Mouse (Mus musculus): ENCODE measurements around the gene Nppc. TPM values are rescaled to one million over a fixed set of nuclear protein-coding genes. Genes with fewer than 3 reads are reported as not detected.

Nppc gene
- polyA plus RNA-seq, 1 experiment from 2014 or later: 1.5 TPM

DNA sequence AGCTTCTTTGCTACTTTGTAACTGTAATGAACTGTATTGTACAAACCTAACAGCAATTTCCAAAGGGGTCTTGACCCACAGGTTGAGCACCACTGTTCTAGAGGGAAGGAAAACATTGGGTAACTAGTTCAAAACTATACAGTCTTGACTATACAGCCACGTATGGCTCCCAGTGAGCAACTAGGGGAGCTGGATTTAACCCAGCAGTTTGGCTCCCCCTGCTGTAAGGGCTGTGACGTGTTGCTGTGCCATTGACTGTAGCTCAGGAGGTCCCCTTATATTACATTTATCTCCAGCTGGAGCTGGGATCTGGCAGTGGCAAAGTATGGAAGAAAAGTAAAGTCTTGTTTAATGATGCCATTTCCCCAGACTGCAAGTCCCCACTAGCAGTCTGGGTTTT lies 28.4 kb upstream of the Nppc start:
- H3K27me3 ChIP-seq: no peaks in the 10 kb centered on the region
- H3K4me1 ChIP-seq (replicated peaks): peaks cover 5% of the 10 kb centered on the region
- H3K9ac ChIP-seq (replicated peaks): no peak overlapping the region
- ATAC-seq (ENCODE audit: insufficient number of reproducible peaks, insufficient read depth, low FRiP score, low TSS enrichment, low read depth): no peak
- no peak overlapping the region for H3K4me2 ChIP-seq
- 44% methylated on average over 2 of the region's 2 CpGs for WGBS
- H3K36me3 ChIP-seq: no peaks in the 10 kb centered on the region
- H3K4me3 ChIP-seq (replicated peaks): no peak overlapping the region
- H3K27ac ChIP-seq: no peak overlapping the region
- no peaks in the 10 kb centered on the region for H3K9me3 ChIP-seq

DNA sequence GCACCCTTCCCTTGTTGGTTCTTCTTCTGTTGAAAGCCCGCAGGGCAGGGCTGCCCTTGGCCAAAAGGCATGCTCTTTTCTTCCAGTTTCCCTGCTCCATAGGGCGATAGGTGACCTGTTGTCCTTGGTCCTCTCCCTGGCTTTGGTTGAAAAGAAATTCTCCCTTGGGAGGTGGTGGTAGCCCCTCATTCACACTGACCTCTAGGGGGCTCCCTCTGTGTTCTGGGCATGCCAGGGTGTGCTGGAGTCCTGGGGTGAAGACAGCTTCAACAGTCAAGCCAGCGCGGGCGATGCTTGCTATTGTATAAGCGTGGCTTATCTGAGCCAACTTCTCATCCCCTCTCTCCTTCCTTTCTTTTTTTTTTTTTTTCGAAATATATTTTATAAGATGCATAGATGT lies 26.6 kb upstream of the Nppc start:
- Histone ChIP-seq H3K36me3 (no peaks in the 10 kb centered on the region), H3K9ac (replicated peaks) (no peak overlapping the region), H3K9me3 (no peaks in the 10 kb centered on the region), H3K27me3 (no peaks in the 10 kb centered on the region), H3K4me2 (no peak overlapping the region), H3K27ac (no peak overlapping the region), H3K4me1 (replicated peaks) (no peaks in the 10 kb centered on the region), H3K4me3 (replicated peaks) (no peak overlapping the region)
- no peak for ATAC-seq (ENCODE audit: insufficient number of reproducible peaks, insufficient read depth, low FRiP score, low TSS enrichment, low read depth)
- WGBS: 53% methylated on average over 7 of the region's 7 CpGs

- Histone ChIP-seq H3K4me1 (replicated peaks) (no peaks in the 10 kb centered on the region), H3K27ac (no peak overlapping the region), H3K27me3 (no peaks in the 10 kb centered on the region), H3K4me3 (replicated peaks) (no peak overlapping the region), H3K9ac (replicated peaks) (no peak overlapping the region), H3K9me3 (no peaks in the 10 kb centered on the region), H3K36me3 (no peaks in the 10 kb centered on the region), H3K4me2 (no peak overlapping the region)
- 58% methylated on average over 5 of the region's 5 CpGs for WGBS
- no peak for ATAC-seq (ENCODE audit: insufficient number of reproducible peaks, insufficient read depth, low FRiP score, low TSS enrichment, low read depth)
Observed at GRCm38 (mm10) chr1:86691027-86691426, 20.7 kb upstream of the Nppc start.

- WGBS: 83% methylated on average over 4 of the region's 4 CpGs
- Histone ChIP-seq H3K9ac (replicated peaks) (no peak overlapping the region), H3K27ac (no peak overlapping the region), H3K4me1 (replicated peaks) (no peaks in the 10 kb centered on the region), H3K27me3 (0 out of 2 replicates have a peak, but pooled peaks cover 5% of the 10 kb centered on the region), H3K36me3 (no peaks in the 10 kb centered on the region), H3K4me2 (no peak overlapping the region), H3K4me3 (replicated peaks) (no peak overlapping the region), H3K9me3 (no peaks in the 10 kb centered on the region)
- ATAC-seq (ENCODE audit: insufficient number of reproducible peaks, insufficient read depth, low FRiP score, low TSS enrichment, low read depth): no peak
Observed at GRCm38 (mm10) chr1:86687236-86687635, 16.9 kb upstream of the Nppc start.

DNA sequence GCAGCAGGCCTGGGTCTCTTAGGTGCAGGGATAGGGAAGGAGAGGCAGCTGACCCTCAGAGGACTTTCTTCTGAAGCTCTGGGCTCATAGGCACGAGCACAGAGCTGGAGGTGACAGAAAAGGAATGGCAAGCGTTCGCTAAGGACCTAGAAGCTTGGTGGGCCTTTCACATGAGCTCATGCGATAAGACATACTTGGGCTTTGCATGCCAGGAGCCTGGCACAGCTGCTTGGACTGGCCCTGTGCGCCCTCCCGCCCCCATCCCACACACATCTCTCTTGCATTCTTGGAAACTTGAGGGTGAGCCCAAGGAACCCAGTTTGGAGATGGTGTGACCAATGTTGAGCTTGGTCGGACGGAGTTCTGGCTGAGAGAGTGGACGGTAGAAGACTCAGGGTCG lies 8.3 kb upstream of the Nppc start:
- Histone ChIP-seq H3K9ac (replicated peaks) (no peak overlapping the region), H3K4me1 (replicated peaks) (peaks cover 11% of the 10 kb centered on the region; the same call in 1 of the 2 replicates), H3K27ac (no peak overlapping the region), H3K9me3 (no peaks in the 10 kb centered on the region), H3K4me2 (no peak overlapping the region), H3K4me3 (replicated peaks) (no peak overlapping the region), H3K36me3 (no peaks in the 10 kb centered on the region), H3K27me3 (0 out of 2 replicates have a peak, but pooled peaks cover 4% of the 10 kb centered on the region)
- WGBS: 83% methylated on average over 10 of the region's 10 CpGs
- ATAC-seq (ENCODE audit: insufficient number of reproducible peaks, insufficient read depth, low FRiP score, low TSS enrichment, low read depth): no peak

DNA sequence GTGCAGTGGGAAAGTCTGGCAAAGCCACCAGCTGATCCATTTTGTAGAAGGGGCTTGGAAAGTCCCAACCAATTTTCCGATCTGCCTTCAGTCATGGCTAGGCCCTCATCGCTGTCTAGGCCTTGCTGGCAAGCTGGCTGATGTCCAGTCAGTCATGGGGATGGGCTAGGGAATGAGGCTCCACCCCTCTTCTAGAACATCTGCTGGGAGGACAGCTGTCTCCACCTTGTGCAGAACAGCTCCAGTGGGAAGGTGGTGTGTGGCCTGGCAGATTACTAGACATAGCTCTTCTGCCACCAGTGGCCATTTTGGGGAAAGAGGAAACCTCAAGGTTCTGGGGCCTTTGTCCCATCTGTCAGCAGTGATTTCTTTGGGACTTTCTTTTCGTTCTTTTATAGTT lies 7.3 kb upstream of the Nppc start:
- Histone ChIP-seq H3K4me2 (no peak overlapping the region), H3K27me3 (peaks cover 7% of the 10 kb centered on the region), H3K4me1 (replicated peaks) (peaks cover 11% of the 10 kb centered on the region; the same call in 1 of the 2 replicates), H3K27ac (no peak overlapping the region), H3K9ac (replicated peaks) (no peak overlapping the region), H3K9me3 (no peaks in the 10 kb centered on the region), H3K4me3 (replicated peaks) (no peak overlapping the region), H3K36me3 (no peaks in the 10 kb centered on the region)
- WGBS: 88% methylated on average over 3 of the region's 3 CpGs
- no peak for ATAC-seq (ENCODE audit: insufficient number of reproducible peaks, insufficient read depth, low FRiP score, low TSS enrichment, low read depth)

DNA sequence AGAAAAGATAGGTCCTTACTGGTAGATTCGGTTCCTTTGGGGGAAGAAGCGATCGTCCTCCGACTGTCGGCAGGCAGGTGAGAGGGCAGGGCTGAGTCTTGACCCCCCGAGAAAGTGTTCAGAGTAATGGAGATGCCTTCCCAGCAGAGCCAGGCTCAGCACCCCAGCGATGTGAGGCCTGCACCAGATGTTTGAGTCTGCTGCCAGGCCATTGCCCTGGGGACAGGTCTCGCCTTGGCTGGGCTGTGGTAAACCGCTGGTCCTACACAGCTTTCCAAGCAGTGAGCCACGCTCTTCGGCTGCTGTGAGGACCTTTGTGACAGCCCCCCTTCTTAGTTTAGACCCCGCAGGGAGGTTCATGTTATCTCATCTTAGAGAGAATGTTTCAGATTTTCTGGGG lies 4.8 kb upstream of the Nppc start:
- Histone ChIP-seq H3K4me3 (replicated peaks) (no peak overlapping the region), H3K4me2 (no peak overlapping the region), H3K4me1 (replicated peaks) (peaks cover 12% of the 10 kb centered on the region; the same call in 1 of the 2 replicates), H3K9ac (replicated peaks) (no peak overlapping the region), H3K9me3 (no peaks in the 10 kb centered on the region), H3K27ac (no peak overlapping the region), H3K36me3 (no peaks in the 10 kb centered on the region), H3K27me3 (peaks cover 32% of the 10 kb centered on the region)
- no peak for ATAC-seq (ENCODE audit: insufficient number of reproducible peaks, insufficient read depth, low FRiP score, low TSS enrichment, low read depth)
- 82% methylated on average over 12 of the region's 12 CpGs for WGBS

DNA sequence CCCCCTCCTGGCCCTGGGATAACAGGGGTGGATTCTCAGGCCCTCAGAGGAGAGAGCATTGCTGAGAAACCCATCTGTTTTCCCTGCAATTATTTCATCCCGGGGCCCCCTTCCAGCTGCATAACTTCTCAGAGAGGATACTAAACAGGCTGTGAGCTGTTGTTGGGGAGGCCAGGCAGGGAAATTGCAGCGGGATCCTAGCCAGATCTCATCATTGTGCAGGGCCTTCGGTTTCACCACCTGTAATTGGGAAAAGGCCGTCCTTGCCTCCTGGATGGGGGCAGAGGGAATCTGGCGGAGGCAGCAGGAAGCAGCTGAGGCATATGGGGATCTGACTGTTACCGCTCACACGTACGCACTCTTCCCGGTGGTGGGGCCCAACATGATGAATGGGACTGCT lies 4.0 kb upstream of the Nppc start:
- no peaks in the 10 kb centered on the region for H3K36me3 ChIP-seq
- H3K27ac ChIP-seq: no peak overlapping the region
- H3K4me3 ChIP-seq (replicated peaks): no peak overlapping the region
- no peak overlapping the region for H3K4me2 ChIP-seq
- no peak overlapping the region for H3K9ac ChIP-seq (replicated peaks)
- WGBS: 38% methylated on average over 9 of the region's 9 CpGs
- H3K27me3 ChIP-seq: peaks cover 39% of the 10 kb centered on the region
- no peaks in the 10 kb centered on the region for H3K9me3 ChIP-seq
- peaks cover 18% of the 10 kb centered on the region for H3K4me1 ChIP-seq (replicated peaks)
- no peak for ATAC-seq (ENCODE audit: insufficient number of reproducible peaks, insufficient read depth, low FRiP score, low TSS enrichment, low read depth)

DNA sequence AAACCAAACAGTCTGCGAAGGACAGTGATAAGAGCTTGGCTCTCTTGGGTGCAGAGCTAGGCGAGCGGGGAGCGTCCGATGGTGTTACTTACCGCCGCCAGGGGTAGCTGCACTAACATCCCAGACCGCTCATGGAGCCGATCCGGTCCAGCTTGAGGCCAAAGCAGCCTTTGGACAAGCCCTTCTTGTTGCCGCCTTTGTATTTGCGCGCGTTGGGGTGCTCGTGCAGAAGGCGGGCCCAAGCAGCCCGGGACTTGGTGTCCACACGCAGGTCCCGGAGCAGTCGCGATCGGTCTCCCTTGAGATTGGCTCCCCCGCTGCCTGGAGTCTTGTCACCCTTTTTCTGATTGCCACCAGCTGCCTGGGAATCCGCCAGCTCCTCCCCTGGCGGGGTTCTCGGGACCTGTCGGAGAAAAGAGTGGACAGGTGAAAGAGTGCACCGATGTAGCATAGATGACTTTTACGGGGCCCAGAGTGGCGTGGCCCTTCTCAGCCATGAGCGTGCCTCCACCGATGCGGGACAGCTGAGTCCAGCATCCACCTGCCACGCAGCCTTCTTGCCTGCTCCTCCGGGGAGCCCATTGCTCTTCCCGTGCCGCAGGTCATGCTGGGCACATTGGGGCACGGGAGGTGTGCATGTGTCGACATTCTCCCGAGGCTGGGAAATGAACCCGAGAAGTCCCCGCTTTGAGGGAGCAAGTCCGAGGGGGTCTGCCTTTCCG lies 658 bp downstream of the Nppc start:
- peak; percentile 58 for ATAC-seq (ENCODE audit: insufficient number of reproducible peaks, insufficient read depth, low FRiP score, low TSS enrichment, low read depth)
- Histone ChIP-seq H3K27me3 (peaks cover 67% of the 10 kb centered on the region), H3K36me3 (no peaks in the 10 kb centered on the region), H3K4me3 (replicated peaks) (peak overlapping the region; percentile 51), H3K9ac (replicated peaks) (peak overlapping the region; percentile 50; the same call in 1 of the 2 replicates), H3K4me1 (replicated peaks) (peaks cover 13% of the 10 kb centered on the region), H3K27ac (no peak overlapping the region), H3K9me3 (no peaks in the 10 kb centered on the region), H3K4me2 (peak overlapping the region; percentile 96)
- 2% methylated on average over 44 of the region's 44 CpGs for WGBS

DNA sequence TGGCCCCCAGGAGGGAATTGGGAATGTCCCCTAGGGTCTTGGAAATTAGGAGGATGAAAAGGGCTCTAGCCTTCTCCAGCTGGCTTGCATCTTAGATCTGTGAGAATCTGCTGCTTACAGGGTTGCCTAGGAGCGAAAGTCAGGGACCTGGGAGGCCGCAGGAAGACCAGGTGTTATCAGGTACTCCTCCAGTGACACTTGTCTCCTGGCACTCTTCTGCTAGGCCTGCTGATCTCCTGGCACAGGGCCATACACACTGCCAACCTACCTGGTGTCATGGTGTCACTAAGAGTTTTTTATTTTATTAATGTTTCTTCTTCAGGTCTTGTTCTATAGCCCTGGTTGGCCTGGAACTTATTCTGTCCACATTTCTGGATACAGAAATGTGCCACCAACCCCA lies 5.3 kb downstream of the Nppc start:
- Histone ChIP-seq H3K27ac (no peak overlapping the region), H3K36me3 (no peaks in the 10 kb centered on the region), H3K4me2 (no peak overlapping the region), H3K9ac (replicated peaks) (no peak overlapping the region), H3K9me3 (no peaks in the 10 kb centered on the region), H3K4me1 (replicated peaks) (peaks cover 5% of the 10 kb centered on the region), H3K27me3 (peaks cover 35% of the 10 kb centered on the region), H3K4me3 (replicated peaks) (no peak overlapping the region)
- no peak for ATAC-seq (ENCODE audit: insufficient number of reproducible peaks, insufficient read depth, low FRiP score, low TSS enrichment, low read depth)
- WGBS: 67% methylated on average over 2 of the region's 2 CpGs

GRCm38 (mm10) chr1:86657071-86657470 lies 13.3 kb downstream of the Nppc start:
- peaks cover 3% of the 10 kb centered on the region; the same call in 1 of the 2 replicates for H3K27me3 ChIP-seq
- H3K36me3 ChIP-seq: no peaks in the 10 kb centered on the region
- H3K9ac ChIP-seq (replicated peaks): no peak overlapping the region
- H3K4me3 ChIP-seq (replicated peaks): no peak overlapping the region
- ATAC-seq (ENCODE audit: insufficient number of reproducible peaks, insufficient read depth, low FRiP score, low TSS enrichment, low read depth): no peak
- no peak overlapping the region for H3K27ac ChIP-seq
- H3K4me2 ChIP-seq: no peak overlapping the region
- H3K4me1 ChIP-seq (replicated peaks): no peaks in the 10 kb centered on the region
- WGBS: 81% methylated on average over 5 of the region's 5 CpGs
- no peaks in the 10 kb centered on the region for H3K9me3 ChIP-seq

DNA sequence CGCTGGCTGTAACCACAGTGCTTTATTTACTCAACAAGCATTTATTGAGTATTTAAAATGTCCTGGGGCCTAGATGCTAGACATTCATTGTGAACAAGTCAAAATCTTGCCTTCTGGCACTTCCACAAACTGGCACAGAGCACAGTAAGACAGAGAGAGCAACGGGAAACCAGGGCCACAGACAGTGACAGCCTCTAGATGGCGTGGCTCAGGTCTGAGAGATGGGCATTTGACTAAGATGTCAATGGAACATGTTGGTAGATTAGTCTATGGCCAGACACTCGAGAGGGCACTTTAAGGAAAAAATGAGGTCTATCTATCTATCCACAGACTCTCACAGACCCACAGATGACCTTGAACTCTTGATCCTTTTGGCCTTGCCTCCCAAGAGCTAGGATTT lies 17.7 kb downstream of the Nppc start:
- 54% methylated on average over 4 of the region's 4 CpGs for WGBS
- no peaks in the 10 kb centered on the region for H3K36me3 ChIP-seq
- ATAC-seq (ENCODE audit: insufficient number of reproducible peaks, insufficient read depth, low FRiP score, low TSS enrichment, low read depth): no peak

More for the DNA sequence above, 17.7 kb downstream of the Nppc start:
- Histone ChIP-seq H3K4me3 (replicated peaks) (no peak overlapping the region), H3K27me3 (no peaks in the 10 kb centered on the region), H3K27ac (no peak overlapping the region), H3K9ac (replicated peaks) (no peak overlapping the region), H3K9me3 (no peaks in the 10 kb centered on the region), H3K4me2 (no peak overlapping the region), H3K4me1 (replicated peaks) (no peaks in the 10 kb centered on the region)

Measured in limb, embryonic 12.5 days (tissue).